Mouse (Mus musculus): ENCODE data around the gene Hist2h3c2. TPM values are rescaled to one million over a fixed set of nuclear protein-coding genes. Genes with fewer than 3 reads are reported as not detected.
"Not testable (repeated sequence)": the region's sequence is repeated elsewhere in the genome, so short reads cannot be mapped to it uniquely, and the experiment has no call there.

The Hist2h3c2 gene
- 2.6 TPM in 1 of 2 replicates, not detected in the other for polyA plus RNA-seq (2015; fragmentation: Nextera tagmentation; extraction: Ambion mirVana)

- peaks cover 21% of the 10 kb centered on the region for H3K4me1 ChIP-seq (ENCODE audit: control insufficient read depth, insufficient read depth, low read length)
- H3K9me3 ChIP-seq (replicated peaks; ENCODE audit: control insufficient read depth, low read length); H3K27me3 ChIP-seq (ENCODE audit: control insufficient read depth, insufficient read depth, low read length); H3K36me3 ChIP-seq (ENCODE audit: control insufficient read depth, insufficient read depth, low read length): not testable (repeated sequence)
- H3K9ac ChIP-seq (ENCODE audit: low read length): peak within 1 kb of the TSS; percentile 77
- peak within 1 kb of the TSS; percentile 79 for H3K27ac ChIP-seq (ENCODE audit: low read length)
- peak; percentile 93 for ATAC-seq (ENCODE audit: insufficient read depth, low FRiP score)
- 0% methylated on average over 10 of the region's 68 CpGs for WGBS
- H3K4me2 ChIP-seq (ENCODE audit: low read depth, low read length): peak within 1 kb of the TSS; percentile 71
- H3K4me3 ChIP-seq (replicated peaks; ENCODE audit: low read length): peak within 1 kb of the TSS; percentile 58
Observed at GRCm38 (mm10) chr3:96238954-96239793, at the start of gene Hist2h3c2. TSS of gene Hist2h3c2 (minus strand) at chr3:96239127.

GRCm38 (mm10) chr3:96287334-96287733 is 48.4 kb upstream of the Hist2h3c2 start:
- not testable (repeated sequence) for H3K4me3 ChIP-seq (replicated peaks; ENCODE audit: low read length); H3K9me3 ChIP-seq (replicated peaks; ENCODE audit: control insufficient read depth, low read length); H3K27me3 ChIP-seq (ENCODE audit: control insufficient read depth, insufficient read depth, low read length); ATAC-seq (ENCODE audit: insufficient read depth, low FRiP score); H3K4me1 ChIP-seq (ENCODE audit: control insufficient read depth, insufficient read depth, low read length); H3K9ac ChIP-seq (ENCODE audit: low read length); H3K4me2 ChIP-seq (ENCODE audit: low read depth, low read length); H3K36me3 ChIP-seq (ENCODE audit: control insufficient read depth, insufficient read depth, low read length); H3K27ac ChIP-seq (ENCODE audit: low read length)
- WGBS: 86% methylated on average over 11 of the region's 11 CpGs

GRCm38 (mm10) chr3:96284457-96284856 is 45.5 kb upstream of the Hist2h3c2 start:
- no peak for ATAC-seq (ENCODE audit: insufficient read depth, low FRiP score)
- H3K4me1 ChIP-seq (ENCODE audit: control insufficient read depth, insufficient read depth, low read length): no peaks in the 10 kb centered on the region
- H3K36me3 ChIP-seq (ENCODE audit: control insufficient read depth, insufficient read depth, low read length): no peaks in the 10 kb centered on the region
- H3K9me3 ChIP-seq (replicated peaks; ENCODE audit: control insufficient read depth, low read length): no peaks in the 10 kb centered on the region
- 16% methylated on average over 4 of the region's 4 CpGs for WGBS
- H3K4me2 ChIP-seq (ENCODE audit: low read depth, low read length): peak overlapping the region; percentile 4; the same call in 1 of the 2 replicates
- H3K4me3 ChIP-seq (replicated peaks; ENCODE audit: low read length): no peak overlapping the region
- no peak overlapping the region for H3K27ac ChIP-seq (ENCODE audit: low read length)
- H3K27me3 ChIP-seq (ENCODE audit: control insufficient read depth, insufficient read depth, low read length): peaks cover 9% of the 10 kb centered on the region
- H3K9ac ChIP-seq (ENCODE audit: low read length): 0 out of 2 replicates have a peak overlapping the region, but pooled peaks have one; percentile 12

- Histone ChIP-seq H3K9me3 (replicated peaks; ENCODE audit: control insufficient read depth, low read length) (no peaks in the 10 kb centered on the region), H3K9ac (ENCODE audit: low read length) (no peak overlapping the region), H3K27me3 (ENCODE audit: control insufficient read depth, insufficient read depth, low read length) (peaks cover 7% of the 10 kb centered on the region), H3K4me2 (ENCODE audit: low read depth, low read length) (no peak overlapping the region), H3K4me1 (ENCODE audit: control insufficient read depth, insufficient read depth, low read length) (peaks cover 3% of the 10 kb centered on the region; the same call in 1 of the 2 replicates), H3K27ac (ENCODE audit: low read length) (no peak overlapping the region), H3K36me3 (ENCODE audit: control insufficient read depth, insufficient read depth, low read length) (no peaks in the 10 kb centered on the region), H3K4me3 (replicated peaks; ENCODE audit: low read length) (no peak overlapping the region)
- WGBS: 62% methylated on average over 6 of the region's 6 CpGs
- no peak for ATAC-seq (ENCODE audit: insufficient read depth, low FRiP score)
Observed at GRCm38 (mm10) chr3:96280660-96281059, 41.7 kb upstream of the Hist2h3c2 start.

DNA sequence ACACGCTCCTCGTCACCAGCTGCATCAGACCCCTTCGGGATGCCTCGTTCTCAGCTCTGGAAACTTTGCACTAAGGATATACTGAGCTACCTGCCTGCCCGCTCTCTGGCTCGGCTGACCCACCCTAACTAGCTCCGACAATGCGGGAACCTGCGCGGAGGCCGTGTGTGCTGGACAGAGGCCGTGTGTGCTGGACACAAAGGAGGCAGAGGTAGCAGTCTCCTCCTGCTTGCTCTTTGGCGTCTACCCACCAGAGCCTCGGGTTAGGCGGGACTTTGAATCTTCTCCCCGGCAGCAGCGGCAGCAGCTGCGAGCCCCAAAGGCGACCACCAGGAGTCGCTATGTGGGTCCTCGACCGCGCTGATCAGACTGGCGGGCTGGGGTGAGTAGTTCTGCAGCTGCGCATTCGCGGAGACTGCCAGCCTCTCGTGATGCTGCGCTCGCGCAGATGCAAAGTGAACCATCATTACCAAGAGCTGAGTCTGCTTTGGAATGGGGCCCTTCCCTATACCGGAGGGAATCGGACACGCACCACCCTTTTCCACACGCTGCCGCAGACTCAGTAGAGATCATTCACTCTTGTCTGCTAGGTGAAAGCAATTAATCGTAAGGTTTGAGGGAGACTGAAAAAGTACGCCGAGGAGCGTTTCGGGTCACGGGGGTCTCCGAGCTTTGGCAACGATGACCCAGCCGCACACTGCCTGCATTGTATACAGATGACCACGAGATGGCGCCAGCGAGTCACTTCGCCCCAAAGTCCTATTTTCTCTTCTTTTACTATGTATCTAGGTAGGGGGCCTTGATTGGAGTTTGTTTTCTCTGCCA is 39.1 kb upstream of the Hist2h3c2 start:
- peaks cover 3% of the 10 kb centered on the region; the same call in 1 of the 2 replicates for H3K4me1 ChIP-seq (ENCODE audit: control insufficient read depth, insufficient read depth, low read length)
- under 1% methylated on average over 49 of the region's 49 CpGs for WGBS
- ATAC-seq (ENCODE audit: insufficient read depth, low FRiP score): peak; percentile 95

GRCm38 (mm10) chr3:96277428-96277799 is 38.5 kb upstream of the Hist2h3c2 start:
- Histone ChIP-seq H3K4me2 (ENCODE audit: low read depth, low read length) (peak overlapping the region; percentile 65), H3K4me1 (ENCODE audit: control insufficient read depth, insufficient read depth, low read length) (peaks cover 3% of the 10 kb centered on the region; the same call in 1 of the 2 replicates), H3K36me3 (ENCODE audit: control insufficient read depth, insufficient read depth, low read length) (no peaks in the 10 kb centered on the region), H3K9ac (ENCODE audit: low read length) (peak overlapping the region; percentile 68), H3K9me3 (replicated peaks; ENCODE audit: control insufficient read depth, low read length) (no peaks in the 10 kb centered on the region), H3K27me3 (ENCODE audit: control insufficient read depth, insufficient read depth, low read length) (no peaks in the 10 kb centered on the region), H3K27ac (ENCODE audit: low read length) (peak overlapping the region; percentile 31; the same call in 1 of the 2 replicates), H3K4me3 (replicated peaks; ENCODE audit: low read length) (peak overlapping the region; percentile 52)
- ATAC-seq (ENCODE audit: insufficient read depth, low FRiP score): peak; percentile 27; the same call in 1 of the 2 replicates
- 12% methylated on average over 8 of the region's 8 CpGs for WGBS

More for the DNA sequence above, 39.1 kb upstream of the Hist2h3c2 start:
- H3K9me3 ChIP-seq (replicated peaks; ENCODE audit: control insufficient read depth, low read length): no peaks in the 10 kb centered on the region
- H3K27me3 ChIP-seq (ENCODE audit: control insufficient read depth, insufficient read depth, low read length): no peaks in the 10 kb centered on the region
- no peaks in the 10 kb centered on the region for H3K36me3 ChIP-seq (ENCODE audit: control insufficient read depth, insufficient read depth, low read length)
- peak overlapping the region; percentile 68 for H3K9ac ChIP-seq (ENCODE audit: low read length)
- H3K4me2 ChIP-seq (ENCODE audit: low read depth, low read length): peak overlapping the region; percentile 65
- H3K4me3 ChIP-seq (replicated peaks; ENCODE audit: low read length): peak overlapping the region; percentile 52
- peak overlapping the region; percentile 70 for H3K27ac ChIP-seq (ENCODE audit: low read length)

DNA sequence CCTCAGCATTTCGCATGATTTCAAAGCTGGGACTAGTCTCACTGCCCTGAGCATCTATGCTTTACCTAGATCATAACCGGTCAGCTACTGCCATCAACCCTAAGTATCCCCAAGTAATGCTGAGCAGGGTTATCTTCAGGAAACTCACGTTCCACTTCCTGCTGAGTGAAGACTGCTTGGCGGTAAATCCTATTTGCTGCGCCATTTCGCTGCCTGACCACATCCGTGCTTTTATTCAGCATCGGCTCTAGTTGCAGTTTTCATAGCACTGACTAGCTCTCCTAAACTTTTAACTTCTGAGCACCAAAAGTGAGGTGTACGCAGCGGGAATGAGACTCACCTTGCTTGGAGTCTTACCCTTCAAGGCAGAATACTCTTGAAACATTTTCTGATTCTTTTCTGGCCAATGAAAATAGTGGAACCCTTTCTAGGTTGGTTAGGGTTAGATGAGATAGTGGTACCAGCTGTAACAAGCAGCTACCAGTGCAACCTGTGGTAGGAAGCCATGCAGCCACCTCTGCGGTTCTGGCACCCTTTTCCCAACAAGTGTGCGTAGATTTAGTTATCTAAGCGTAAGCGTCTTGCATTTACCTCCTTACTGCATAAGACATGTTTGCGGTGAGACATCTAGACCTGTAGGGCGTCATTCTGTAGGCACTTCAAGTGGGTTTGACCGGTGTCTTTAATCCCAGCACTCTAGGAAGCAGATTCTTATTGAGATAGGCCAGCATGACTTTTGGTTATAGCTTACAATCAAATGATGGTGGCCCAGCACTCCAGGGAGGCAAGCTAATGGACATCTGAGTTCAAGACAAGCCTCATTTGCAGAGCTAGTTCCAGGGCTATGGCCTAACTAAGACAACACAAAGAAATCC is 34.9 kb upstream of the Hist2h3c2 start:
- no peak overlapping the region for H3K27ac ChIP-seq (ENCODE audit: low read length)
- H3K4me1 ChIP-seq (ENCODE audit: control insufficient read depth, insufficient read depth, low read length): peaks cover 7% of the 10 kb centered on the region; the same call in 1 of the 2 replicates
- H3K27me3 ChIP-seq (ENCODE audit: control insufficient read depth, insufficient read depth, low read length): no peaks in the 10 kb centered on the region
- WGBS: 86% methylated on average over 17 of the region's 17 CpGs
- no peaks in the 10 kb centered on the region for H3K36me3 ChIP-seq (ENCODE audit: control insufficient read depth, insufficient read depth, low read length)
- H3K9ac ChIP-seq (ENCODE audit: low read length): no peak overlapping the region
- no peak overlapping the region for H3K4me2 ChIP-seq (ENCODE audit: low read depth, low read length)
- ATAC-seq (ENCODE audit: insufficient read depth, low FRiP score): no peak
- no peaks in the 10 kb centered on the region for H3K9me3 ChIP-seq (replicated peaks; ENCODE audit: control insufficient read depth, low read length)
- no peak overlapping the region for H3K4me3 ChIP-seq (replicated peaks; ENCODE audit: low read length)
